Mouse (Mus musculus) bone marrow macrophage, adult 2 months (primary cell): ENCODE data around the gene Shc4. TPM values are rescaled to one million over a fixed set of nuclear protein-coding genes. Genes with fewer than 3 reads are reported as not detected.

Experiments
- H3K27ac ChIP-seq: 2 replicates; pipeline ENCODE4 v1.5.1; 2012; ENCODE audit warnings: low read depth, low read length; ENCODE audit not compliant: insufficient read depth
- H3K4me1 ChIP-seq: 2 replicates; pipeline ENCODE4 v1.6.1; 2012; ENCODE audit warnings: low read length; ENCODE audit not compliant: control insufficient read depth, insufficient read depth
- H3K4me3 ChIP-seq: 2 replicates; pipeline ENCODE4 v1.5.1; 2012; ENCODE audit warnings: mild to moderate bottlenecking, low read length, moderate library complexity; ENCODE audit not compliant: insufficient read depth
- CTCF ChIP-seq: IDR thresholded peaks from 2 replicates; pipeline ENCODE4 v1.5.1; 2012; ENCODE audit warnings: low read depth, mild to moderate bottlenecking, low read length, moderate library complexity
- POLR2A ChIP-seq: IDR thresholded peaks from 2 replicates; pipeline ENCODE4 v1.6.1; 2012; ENCODE audit warnings: mild to moderate bottlenecking, low read depth, low read length, borderline replicate concordance
- polyA plus RNA-seq: library from polyadenylated mRNA; stranded (reverse); fragments of >200 nt; gene quantifications from 2 replicates; pipeline ENCODE4 v1.2.4, GENCODE M21; 2012; ENCODE audit not compliant: missing spikeins, insufficient read depth, insufficient read length

The Shc4 gene
- polyA plus RNA-seq, 1 experiment, result 1.8 TPM

DNA sequence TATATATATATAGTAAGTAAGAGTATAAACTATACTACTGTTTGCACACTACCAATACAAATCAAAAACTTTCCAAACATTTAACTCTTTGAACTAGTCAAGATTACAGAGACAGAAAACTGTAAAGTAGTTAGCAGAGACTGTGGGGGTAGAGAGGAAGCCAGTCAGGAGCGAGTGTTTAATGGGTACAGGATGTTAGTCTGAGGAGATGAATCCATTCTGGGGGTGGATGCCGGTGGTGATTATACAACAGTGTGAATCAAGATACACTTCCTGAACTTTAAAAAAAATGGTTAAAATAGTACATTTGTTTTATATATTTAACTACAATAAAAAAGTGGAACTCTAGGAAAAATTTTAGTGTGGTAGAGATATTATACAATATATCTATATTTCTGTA is 31.9 kb downstream of the Shc4 start:
- H3K4me1 ChIP-seq, result peaks cover 14% of the 10 kb centered on the region
- no peak for TF ChIP-seq POLR2A
- TF ChIP-seq CTCF, result no peak
- H3K4me3 ChIP-seq, result no peak overlapping the region
- no peak overlapping the region for H3K27ac ChIP-seq

DNA sequence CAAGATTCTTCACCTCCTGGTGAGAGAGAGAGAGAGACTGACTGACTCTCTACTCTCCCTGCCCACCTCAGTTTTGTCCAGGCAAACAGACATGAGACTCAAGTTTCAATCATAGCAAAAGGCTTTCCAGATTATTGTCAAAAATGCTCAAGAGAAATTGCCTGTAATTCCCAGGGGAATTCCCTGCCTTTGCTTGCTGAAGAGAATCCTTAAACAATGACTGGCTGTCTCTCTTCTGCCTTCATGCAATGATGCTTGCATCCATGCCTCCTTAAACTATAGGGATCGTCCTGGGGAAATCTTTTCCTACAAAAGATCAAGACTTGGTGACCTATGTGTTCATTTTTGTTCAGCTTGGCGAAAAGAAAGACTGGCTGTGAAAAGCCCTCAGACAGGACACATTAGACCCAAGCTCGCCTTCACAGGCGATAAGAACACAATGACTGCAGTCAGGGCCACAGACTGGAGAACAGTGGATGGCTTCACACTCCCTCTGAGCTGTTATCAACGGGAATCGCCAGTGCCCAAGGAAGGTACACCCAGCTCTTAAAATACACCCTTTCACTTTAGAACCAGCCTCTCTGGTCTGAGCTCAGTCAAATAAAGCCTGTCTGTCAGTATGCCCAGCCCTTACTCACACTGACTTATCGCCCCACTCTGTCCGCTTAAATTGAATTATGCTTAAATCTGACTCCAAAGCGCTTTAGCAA is 38.4 kb downstream of the Shc4 start:
- H3K4me3 ChIP-seq, result no peak overlapping the region
- peaks cover 6% of the 10 kb centered on the region for H3K4me1 ChIP-seq
- TF ChIP-seq CTCF (no peak), POLR2A (no peak)
- no peak overlapping the region for H3K27ac ChIP-seq

DNA sequence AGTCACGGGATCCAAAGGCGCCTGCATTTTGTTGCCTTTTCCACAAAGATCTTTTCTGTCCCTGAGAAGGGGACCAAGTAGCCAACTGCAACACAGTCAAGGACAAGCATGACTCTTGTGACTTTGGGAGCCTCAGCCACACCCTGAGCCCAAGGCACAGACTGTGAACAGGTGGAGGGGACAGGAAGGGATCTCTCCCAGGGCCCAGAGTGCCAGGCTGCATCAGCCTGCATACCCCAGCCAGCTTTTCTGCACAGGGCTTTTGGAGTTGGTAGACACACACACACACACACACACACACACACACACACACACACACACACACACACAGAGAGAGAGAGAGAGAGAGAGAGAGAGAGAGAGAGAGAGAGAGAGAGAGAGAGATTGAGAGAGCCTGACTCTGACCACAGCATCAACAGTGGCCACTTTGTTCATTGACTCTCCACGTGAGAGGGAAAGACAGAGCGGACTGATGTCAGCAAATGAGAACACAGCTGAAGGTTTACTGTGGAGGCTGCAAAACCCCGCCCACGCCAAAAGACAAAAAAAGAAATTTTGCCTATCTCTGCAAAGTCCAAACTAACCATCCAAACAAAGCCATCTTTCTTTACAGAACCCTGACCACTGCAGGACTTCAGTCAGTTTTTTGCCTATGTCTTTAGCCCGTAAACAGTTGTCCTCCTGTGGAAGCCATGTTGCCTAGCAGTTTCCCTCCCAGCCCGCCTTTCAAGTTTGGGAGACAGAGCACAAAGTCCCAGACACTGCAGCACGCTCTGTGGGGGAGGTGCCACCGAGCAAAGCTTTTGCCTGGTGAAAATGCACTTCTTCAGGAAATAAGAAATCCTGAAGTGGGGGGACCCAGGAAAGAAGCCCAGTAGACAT is 39.1 kb downstream of the Shc4 start:
- Histone ChIP-seq H3K4me1 (peaks cover 6% of the 10 kb centered on the region), H3K4me3 (no peak overlapping the region), H3K27ac (no peak overlapping the region)
- TF ChIP-seq CTCF (no peak), POLR2A (no peak)

DNA sequence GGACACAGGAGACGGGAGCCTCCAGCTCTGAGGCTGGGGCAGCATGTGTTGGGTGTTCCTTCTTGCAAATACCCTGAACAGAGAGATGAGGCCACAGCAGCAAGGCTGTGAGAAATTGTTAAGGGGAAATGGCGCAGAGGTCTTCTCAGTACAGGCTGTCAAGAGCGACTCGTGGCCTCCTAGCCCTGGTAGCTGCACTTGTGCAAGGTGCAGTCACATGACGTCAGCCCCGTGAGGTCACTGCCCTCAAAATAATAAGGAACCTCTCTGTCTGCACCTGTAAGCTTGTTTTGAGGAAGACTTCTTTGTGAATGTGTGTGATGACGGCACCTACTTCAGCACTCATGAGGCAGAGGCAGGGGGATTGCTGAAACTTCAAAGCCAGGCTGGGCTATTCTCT is 40.1 kb downstream of the Shc4 start:
- H3K4me1 ChIP-seq, result peaks cover 6% of the 10 kb centered on the region
- no peak overlapping the region for H3K4me3 ChIP-seq
- no peak overlapping the region for H3K27ac ChIP-seq
- TF ChIP-seq POLR2A (no peak), CTCF (no peak)

DNA sequence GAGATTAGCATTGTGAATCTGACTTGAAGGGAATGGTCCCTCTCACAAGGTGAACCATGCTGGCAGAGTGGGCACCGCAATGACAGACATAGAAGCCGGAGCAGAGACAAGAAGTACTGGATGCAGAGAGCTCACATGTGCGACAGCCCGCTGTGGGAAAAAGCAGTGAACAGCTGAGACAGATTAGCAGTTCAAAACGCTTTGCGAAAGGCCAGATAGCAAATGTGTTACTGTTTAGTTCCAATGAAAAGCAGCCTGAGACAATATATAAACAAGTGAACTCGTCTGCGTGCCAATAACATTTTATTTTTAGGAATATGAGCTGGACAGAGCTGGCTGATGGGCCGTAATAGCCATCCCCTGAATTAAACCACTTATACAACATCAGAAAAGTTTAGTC is 42.1 kb downstream of the Shc4 start:
- TF ChIP-seq CTCF (no peak), POLR2A (no peak)
- Histone ChIP-seq H3K4me1 (peaks cover 10% of the 10 kb centered on the region), H3K27ac (no peak overlapping the region), H3K4me3 (no peak overlapping the region)

DNA sequence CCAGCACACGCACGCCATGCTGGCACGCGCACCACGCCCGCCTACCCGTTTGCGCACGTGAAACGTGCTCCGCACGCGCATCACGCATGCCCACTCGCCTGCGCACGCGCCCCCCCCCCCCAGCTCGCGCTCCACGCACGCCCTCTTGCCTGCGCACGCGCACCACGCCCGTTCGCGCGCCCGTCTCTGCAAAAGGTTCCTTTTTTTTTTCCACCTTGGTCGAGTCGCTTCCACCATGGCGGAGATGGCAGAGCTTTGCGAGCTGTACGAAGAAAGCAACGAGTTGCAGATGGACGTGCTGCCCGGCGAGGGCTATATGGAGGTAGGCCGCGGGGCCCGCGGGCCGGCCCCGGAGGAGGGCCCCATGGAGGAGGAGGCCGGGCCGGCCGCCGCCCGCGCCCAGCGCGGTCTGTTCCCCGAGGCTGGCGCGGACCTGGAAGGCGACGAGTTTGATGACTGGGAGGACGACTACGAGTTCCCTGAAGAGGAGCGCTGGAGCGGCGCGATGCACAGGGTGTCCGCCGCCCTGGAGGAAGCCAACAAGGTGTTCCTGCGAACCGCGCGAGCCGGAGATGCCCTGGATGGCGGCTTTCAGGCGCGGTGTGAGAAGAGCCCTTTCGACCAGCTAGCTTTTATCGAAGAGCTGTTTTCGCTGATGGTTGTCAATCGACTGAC is 50.9 kb downstream of the Shc4 start, which contains the start of gene Eid1:
Eid1 (plus strand) TSS at position 139 of the 675 bp plus-strand sequence.
- peak within 1 kb of the TSS; percentile 78 for H3K27ac ChIP-seq
- H3K4me3 ChIP-seq, result peak within 1 kb of the TSS; percentile 89
- TF ChIP-seq POLR2A, result no peak; the same call in 1 of the 2 replicates
- TF ChIP-seq CTCF, result no peak
- H3K4me1 ChIP-seq, result peaks cover 26% of the 10 kb centered on the region

DNA sequence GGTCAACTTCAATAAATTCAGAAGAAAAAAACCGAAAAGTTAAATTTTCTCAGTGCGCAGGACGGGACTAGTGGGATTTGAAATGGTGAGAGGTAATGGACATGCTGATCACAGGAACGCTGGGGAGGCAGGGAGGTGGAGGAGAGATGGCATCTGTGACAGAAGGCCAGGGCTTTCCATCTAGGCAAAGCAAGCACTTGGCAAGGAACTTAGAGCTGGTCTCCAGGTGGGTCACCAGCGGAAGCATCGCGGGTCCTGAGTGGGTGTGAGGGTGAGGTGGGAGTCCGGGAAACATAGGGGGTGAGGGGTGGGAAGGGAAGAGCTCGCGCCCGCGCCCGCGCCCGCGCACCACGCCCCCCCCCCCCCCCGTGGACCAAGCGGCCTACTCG is 51.4 kb downstream of the Shc4 start:
- no peak for TF ChIP-seq CTCF
- TF ChIP-seq POLR2A, result no peak
- Histone ChIP-seq H3K4me3 (peak overlapping the region; percentile 89), H3K4me1 (peaks cover 27% of the 10 kb centered on the region), H3K27ac (peak overlapping the region; percentile 47)

DNA sequence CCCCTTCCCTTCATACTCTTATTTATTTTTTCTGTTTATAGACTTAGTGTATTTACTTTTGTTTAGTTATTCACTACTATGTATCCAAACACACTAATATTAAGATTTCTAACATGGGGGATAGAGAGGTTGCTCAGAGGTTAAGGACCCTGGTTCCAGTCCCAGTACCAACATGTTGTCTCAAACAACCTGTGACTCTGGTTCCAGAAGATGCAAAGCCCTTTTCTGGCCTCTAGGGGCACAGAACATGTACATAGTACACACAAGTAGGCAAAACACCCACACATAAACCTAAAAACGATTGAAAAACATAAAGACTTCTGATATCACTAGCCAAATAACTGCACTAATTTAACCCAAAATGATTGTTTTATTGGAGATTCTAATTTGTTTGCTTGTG is 53.1 kb downstream of the Shc4 start:
- peaks cover 32% of the 10 kb centered on the region for H3K4me1 ChIP-seq
- peak overlapping the region; percentile 73 for H3K27ac ChIP-seq
- TF ChIP-seq CTCF, result no peak
- no peak for TF ChIP-seq POLR2A
- H3K4me3 ChIP-seq, result no peak overlapping the region

DNA sequence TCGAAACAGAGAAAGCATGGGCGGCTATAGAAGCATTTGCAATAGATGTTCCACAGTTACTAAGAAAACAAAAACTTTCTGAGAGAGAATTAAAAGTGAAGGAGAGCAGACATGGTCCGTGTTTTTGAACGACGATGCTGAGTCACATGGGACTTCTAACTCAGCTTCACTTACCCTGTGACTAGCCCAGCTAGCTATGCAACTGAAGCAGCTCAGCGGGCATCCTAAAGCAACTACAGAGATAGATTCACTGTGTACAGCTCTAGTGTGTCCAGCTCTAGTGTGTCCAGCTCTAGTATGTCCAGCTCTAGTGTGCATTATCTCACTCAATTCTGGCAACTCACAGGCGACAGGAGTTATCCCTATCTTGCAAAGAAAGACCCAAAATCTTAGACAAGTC is 56.2 kb downstream of the Shc4 start:
- TF ChIP-seq CTCF (no peak), POLR2A (no peak)
- Histone ChIP-seq H3K4me1 (peaks cover 39% of the 10 kb centered on the region), H3K4me3 (no peak overlapping the region), H3K27ac (peak overlapping the region; percentile 88)
